ENCODE assay signal across 17 mouse cellular contexts in genomic region chr11:115877174-115877755, GRCm38 (mm10). TPM values are rescaled to one million over a fixed set of nuclear protein-coding genes. Genes with fewer than 3 reads are reported as not detected.
DNase-seq lines count a peak whose midpoint lies in the region; ATAC-seq and TF ChIP-seq lines count a peak whose summit lies in the region.
"Had no signal": no experiment of that assay in that cellular context is flagged by ENCODE, and none has a peak within 500 bp of the region (broad histone marks: within the 10 kb centered on the region; RNA-seq: fewer than 3 reads in every experiment).

No protein-coding gene starts in this region.

- H3K4me2 ChIP-seq in stomach, embryonic 15.5 days = 0 out of 2 replicates have a peak overlapping the region, but pooled peaks have one; percentile 27
- no peak overlapping the region for H3K4me2 ChIP-seq in midbrain, postnatal 0 days (ENCODE audit: low read depth, low read length, poor library complexity, severe bottlenecking)
- H3K4me2 ChIP-seq: embryonic facial prominence, embryonic 15.5 days; limb, embryonic 12.5 days; midbrain, embryonic 15.5 days; neural tube, embryonic 13.5 days had no signal

- 42% methylated on average over 6 of the region's 6 CpGs for WGBS in stomach, embryonic 15.5 days
- 77% methylated on average over 6 of the region's 6 CpGs for WGBS in midbrain, postnatal 0 days

- peak; percentile 87 for DNase-seq in kidney, adult 11 months
- DNase-seq in kidney, postnatal 25 days = peak; percentile 75 to 87
- DNase-seq in lung, adult 18-20 months = no peak
- no peak for DNase-seq in gastrocnemius, adult 2 months
- no peak for DNase-seq in midbrain, postnatal 0 days (ENCODE audit: low spot score)
- DNase-seq: adrenal gland, postnatal 14 days; gastrocnemius, postnatal 25 days; retina, postnatal 1 day; thymus, postnatal 36 days had no signal

- no peak overlapping the region for H3K9ac ChIP-seq in stomach, embryonic 15.5 days
- no peak overlapping the region for H3K9ac ChIP-seq in midbrain, postnatal 0 days (replicated peaks; ENCODE audit: low read length, poor library complexity, severe bottlenecking)
- H3K9ac ChIP-seq: embryonic facial prominence, embryonic 15.5 days; limb, embryonic 12.5 days; midbrain, embryonic 15.5 days; neural tube, embryonic 13.5 days had no signal

- H3K36me3 ChIP-seq in stomach, embryonic 15.5 days = no peaks in the 10 kb centered on the region
- no peaks in the 10 kb centered on the region for H3K36me3 ChIP-seq in midbrain, postnatal 0 days (ENCODE audit: insufficient read depth, low read length)
- H3K36me3 ChIP-seq: embryonic facial prominence, embryonic 15.5 days; limb, embryonic 12.5 days; midbrain, embryonic 15.5 days; neural tube, embryonic 13.5 days had no signal

- H3K27me3 ChIP-seq in stomach, embryonic 15.5 days (replicated peaks) = no peaks in the 10 kb centered on the region
- H3K27me3 ChIP-seq in midbrain, postnatal 0 days (ENCODE audit: insufficient read depth, low read length) = no peaks in the 10 kb centered on the region
- H3K27me3 ChIP-seq: embryonic facial prominence, embryonic 15.5 days; midbrain, embryonic 15.5 days had no signal

- no peak for TF ChIP-seq CTCF in gastrocnemius, adult 2 months (IDR thresholded peaks at IDR 0.05)
- TF ChIP-seq CTCF in midbrain, postnatal 0 days (IDR thresholded peaks at IDR 0.05) = no peak

- ATAC-seq in hematopoietic stem cell, adult 5-6 weeks (replicated peaks in 1 of 2; ENCODE audit: insufficient read depth in 1 of 2, low FRiP score in 2 of 2, low TSS enrichment in 1 of 2, low read depth in 1 of 2, poor library complexity in 2 of 2, severe bottlenecking in 2 of 2) = peak; percentile 36 to 43; a peak in 2 of 4 replicates
- peak; percentile 38 for ATAC-seq in stomach, embryonic 15.5 days (ENCODE audit: insufficient read depth, low FRiP score, low read depth)
- ATAC-seq in midbrain, postnatal 0 days (ENCODE audit: low FRiP score) = no peak
- ATAC-seq: forebrain, embryonic 16.5 days; lung, postnatal 0 days; midbrain, embryonic 15.5 days had no signal

- no peaks in the 10 kb centered on the region for H3K9me3 ChIP-seq in stomach, embryonic 15.5 days
- no peaks in the 10 kb centered on the region for H3K9me3 ChIP-seq in midbrain, postnatal 0 days (ENCODE audit: low read length)
- H3K9me3 ChIP-seq: embryonic facial prominence, embryonic 15.5 days; limb, embryonic 12.5 days; midbrain, embryonic 15.5 days; neural tube, embryonic 13.5 days had no signal

- intact Hi-C loops in gastrocnemius, adult 2 months (cut with DNase I) = no loop called here

- H3K4me3 ChIP-seq in stomach, embryonic 15.5 days (replicated peaks) = peak overlapping the region; percentile 8; the same call in 1 of the 2 replicates
- H3K4me3 ChIP-seq in gastrocnemius, adult 2 months = no peak overlapping the region
- H3K4me3 ChIP-seq in midbrain, postnatal 0 days (ENCODE audit: low read depth, low read length) = no peak overlapping the region
- H3K4me3 ChIP-seq: embryonic facial prominence, embryonic 15.5 days; limb, embryonic 12.5 days; midbrain, embryonic 15.5 days; neural tube, embryonic 13.5 days had no signal

- peaks cover 7% of the 10 kb centered on the region; the same call in 1 of the 2 replicates for H3K4me1 ChIP-seq in stomach, embryonic 15.5 days
- H3K4me1 ChIP-seq in midbrain, postnatal 0 days (ENCODE audit: insufficient read depth, low read length) = no peaks in the 10 kb centered on the region
- H3K4me1 ChIP-seq: embryonic facial prominence, embryonic 15.5 days; limb, embryonic 12.5 days; midbrain, embryonic 15.5 days; neural tube, embryonic 13.5 days had no signal

- H3K27ac ChIP-seq in stomach, embryonic 15.5 days = peak overlapping the region; percentile 18; the same call in 1 of the 2 replicates
- no peak overlapping the region for H3K27ac ChIP-seq in gastrocnemius, adult 2 months
- no peak overlapping the region for H3K27ac ChIP-seq in midbrain, postnatal 0 days (ENCODE audit: low read depth, low read length)
- H3K27ac ChIP-seq: embryonic facial prominence, embryonic 15.5 days; limb, embryonic 12.5 days; midbrain, embryonic 15.5 days; neural tube, embryonic 13.5 days had no signal

RNA-seq across cellular contexts. Expression of gene Myo15b, which starts 19.1 kb away (rescaled TPM):
- total RNA-seq in hematopoietic stem cell, adult 5-6 weeks (2017) = 0.60 and 0.75 TPM in 2 replicates
- 17.8 and 24.7 TPM in 2 replicates for polyA plus RNA-seq in stomach, embryonic 15.5 days (2015; fragmentation: Nextera tagmentation; extraction: Ambion mirVana)
- not detected for total RNA-seq in gastrocnemius, adult 2 months (2021)
- not detected in 2 replicates for total RNA-seq in midbrain, postnatal 0 days (2014; rRNA removed)
- 0.09 and 0.29 TPM in 2 replicates for polyA plus RNA-seq in midbrain, postnatal 0 days (2015; fragmentation: Nextera tagmentation; extraction: Ambion mirVana)
- total RNA-seq: gastrocnemius, postnatal 25 days had no signal
- polyA plus RNA-seq: limb, embryonic 12.5 days had no signal

RNA-seq across cellular contexts. Expression of gene Smim5, which starts 22.5 kb away (rescaled TPM):
- total RNA-seq in hematopoietic stem cell, adult 5-6 weeks (2017) = 7.3 and 32.0 TPM in 2 replicates
- polyA plus RNA-seq in stomach, embryonic 15.5 days (2015; fragmentation: Nextera tagmentation; extraction: Ambion mirVana) = 3.5 and 5.5 TPM in 2 replicates
- total RNA-seq in gastrocnemius, adult 2 months (2021) = under 1 TPM; 0.23 to 0.89 TPM
- not detected in 2 replicates for total RNA-seq in midbrain, postnatal 0 days (2014; rRNA removed)
- polyA plus RNA-seq in midbrain, postnatal 0 days (2015; fragmentation: Nextera tagmentation; extraction: Ambion mirVana) = 1.3 and 1.5 TPM in 2 replicates

RNA-seq across cellular contexts. Expression of gene Smim6, which starts 34.6 kb away (rescaled TPM):
- total RNA-seq in hematopoietic stem cell, adult 5-6 weeks (2017) = 3.8 and 6.6 TPM in 2 replicates
- 40.9 and 43.0 TPM in 2 replicates for polyA plus RNA-seq in stomach, embryonic 15.5 days (2015; fragmentation: Nextera tagmentation; extraction: Ambion mirVana)
- not detected for total RNA-seq in gastrocnemius, adult 2 months (2021)
- not detected in 2 replicates for total RNA-seq in midbrain, postnatal 0 days (2014; rRNA removed)
- 0.26 TPM in 1 of 2 replicates, not detected in the other for polyA plus RNA-seq in midbrain, postnatal 0 days (2015; fragmentation: Nextera tagmentation; extraction: Ambion mirVana)
- total RNA-seq: adrenal gland, postnatal 14 days; gastrocnemius, postnatal 25 days had no signal

RNA-seq across cellular contexts. Expression of gene Llgl2, which starts 53.4 kb away (rescaled TPM):
- total RNA-seq in hematopoietic stem cell, adult 5-6 weeks (2017) = 5.9 and 6.5 TPM in 2 replicates
- 60.4 and 61.5 TPM in 2 replicates for polyA plus RNA-seq in stomach, embryonic 15.5 days (2015; fragmentation: Nextera tagmentation; extraction: Ambion mirVana)
- total RNA-seq in gastrocnemius, adult 2 months (2021) = 1 to 10 TPM; 8.3 to 9.8 TPM
- 0.99 and 1.0 TPM in 2 replicates for total RNA-seq in midbrain, postnatal 0 days (2014; rRNA removed)
- 0.51 and 0.81 TPM in 2 replicates for polyA plus RNA-seq in midbrain, postnatal 0 days (2015; fragmentation: Nextera tagmentation; extraction: Ambion mirVana)

RNA-seq across cellular contexts. Expression of gene Sap30bp, which starts 55.8 kb away (rescaled TPM):
- 116 and 170 TPM in 2 replicates for total RNA-seq in hematopoietic stem cell, adult 5-6 weeks (2017)
- 34.6 and 36.4 TPM in 2 replicates for polyA plus RNA-seq in stomach, embryonic 15.5 days (2015; fragmentation: Nextera tagmentation; extraction: Ambion mirVana)
- 10 to 100 TPM; 12.1 to 13.4 TPM for total RNA-seq in gastrocnemius, adult 2 months (2021)
- 44.3 and 46.4 TPM in 2 replicates for total RNA-seq in midbrain, postnatal 0 days (2014; rRNA removed)
- polyA plus RNA-seq in midbrain, postnatal 0 days (2015; fragmentation: Nextera tagmentation; extraction: Ambion mirVana) = 43.3 and 54.3 TPM in 2 replicates

Comparison
In these comparisons a context has a peak if more than half of its experiments do, and no peak if none do; other contexts are left out.
1. DNase-seq: peak in kidney, adult 11 months (single experiment) and kidney, postnatal 25 days (2 of 2); none in lung, adult 18-20 months (0 of 2), gastrocnemius, adult 2 months (single experiment) and midbrain, postnatal 0 days (single experiment).